In the genomic region with DNA sequence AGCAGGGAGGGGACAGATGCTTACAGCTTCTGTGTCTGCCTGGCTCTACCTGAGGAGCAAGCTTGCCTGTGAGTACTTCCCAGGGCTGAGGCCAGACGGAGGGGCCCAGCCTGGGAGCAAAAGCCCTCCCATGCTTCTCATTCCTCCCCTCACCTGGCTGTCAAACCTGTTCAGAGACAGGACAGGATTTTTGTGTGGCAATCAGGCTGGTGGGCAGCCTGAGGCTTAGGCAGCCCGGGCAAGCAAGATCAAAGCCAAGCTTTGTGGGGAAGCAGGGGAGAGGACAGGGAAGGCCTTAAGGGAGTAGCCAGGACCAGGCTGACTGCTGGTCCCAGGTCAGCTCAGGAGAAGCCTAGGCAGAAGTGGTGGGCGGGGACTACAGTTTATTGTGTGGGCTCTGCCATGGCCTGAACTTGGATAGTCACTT, we compare ENCODE assay signal across 8 mouse cellular contexts. TPM values are rescaled to one million over a fixed set of nuclear protein-coding genes. Genes with fewer than 3 reads are reported as not detected.
DNase-seq lines count a peak whose midpoint lies in the region; ATAC-seq and TF ChIP-seq lines count a peak whose summit lies in the region.

No protein-coding gene starts in this region.

- no peak for TF ChIP-seq CTCF in cerebellum, adult 2 months (IDR thresholded peaks at IDR 0.05; ENCODE audit: borderline replicate concordance, insufficient read depth, low read depth, low read length)

- TF ChIP-seq POLR2A in cerebellum, adult 2 months (IDR thresholded peaks at IDR 0.05; ENCODE audit: borderline replicate concordance, insufficient read depth, low read length): no peak

- H3K9me3 ChIP-seq in lung, embryonic 15.5 days: no peaks in the 10 kb centered on the region
- H3K9me3 ChIP-seq in limb, embryonic 12.5 days: no peaks in the 10 kb centered on the region
- no peaks in the 10 kb centered on the region for H3K9me3 ChIP-seq in stomach, embryonic 15.5 days

- H3K27ac ChIP-seq in cerebellum, adult 2 months (ENCODE audit: insufficient read depth, low read length): peak overlapping the region; percentile 70
- H3K27ac ChIP-seq in lung, embryonic 15.5 days: peak overlapping the region; percentile 85
- peak overlapping the region; percentile 79 for H3K27ac ChIP-seq in limb, embryonic 12.5 days
- peak overlapping the region; percentile 70 for H3K27ac ChIP-seq in stomach, embryonic 15.5 days

- H3K36me3 ChIP-seq in lung, embryonic 15.5 days: no peaks in the 10 kb centered on the region
- no peaks in the 10 kb centered on the region for H3K36me3 ChIP-seq in limb, embryonic 12.5 days
- no peaks in the 10 kb centered on the region for H3K36me3 ChIP-seq in stomach, embryonic 15.5 days

- no peak for DNase-seq in cerebellum, adult 2 months
- no peak for DNase-seq in lung, postnatal 14 days
- no peak for DNase-seq in adrenal gland, adult 18-20 months (ENCODE audit: low spot score in 2 of 2)
- DNase-seq in spleen, adult 18-20 months: no peak

- no peaks in the 10 kb centered on the region for H3K27me3 ChIP-seq in cerebellum, adult 2 months (ENCODE audit: control insufficient read depth, insufficient read depth, low read length)
- no peaks in the 10 kb centered on the region for H3K27me3 ChIP-seq in lung, embryonic 15.5 days
- H3K27me3 ChIP-seq in limb, embryonic 12.5 days: no peaks in the 10 kb centered on the region
- no peaks in the 10 kb centered on the region for H3K27me3 ChIP-seq in stomach, embryonic 15.5 days (replicated peaks)

- H3K4me3 ChIP-seq in cerebellum, adult 2 months (replicated peaks; ENCODE audit: insufficient read depth, low read depth, low read length): no peak overlapping the region
- H3K4me3 ChIP-seq in lung, embryonic 15.5 days: no peak overlapping the region
- H3K4me3 ChIP-seq in limb, embryonic 12.5 days (replicated peaks): no peak overlapping the region
- no peak overlapping the region for H3K4me3 ChIP-seq in stomach, embryonic 15.5 days (replicated peaks)

- H3K4me1 ChIP-seq in cerebellum, adult 2 months (ENCODE audit: control insufficient read depth, insufficient read depth, low read length): no peaks in the 10 kb centered on the region
- H3K4me1 ChIP-seq in lung, embryonic 15.5 days: peaks cover 56% of the 10 kb centered on the region
- peaks cover 36% of the 10 kb centered on the region for H3K4me1 ChIP-seq in limb, embryonic 12.5 days (replicated peaks)
- peaks cover 20% of the 10 kb centered on the region for H3K4me1 ChIP-seq in stomach, embryonic 15.5 days

- H3K4me2 ChIP-seq in lung, embryonic 15.5 days: no peak overlapping the region; the same call in 1 of the 2 replicates
- peak overlapping the region; percentile 15 for H3K4me2 ChIP-seq in limb, embryonic 12.5 days
- no peak overlapping the region for H3K4me2 ChIP-seq in stomach, embryonic 15.5 days

- H3K9ac ChIP-seq in lung, embryonic 15.5 days: no peak overlapping the region
- no peak overlapping the region for H3K9ac ChIP-seq in limb, embryonic 12.5 days (replicated peaks)
- H3K9ac ChIP-seq in stomach, embryonic 15.5 days: no peak overlapping the region

- 67% methylated on average over 3 of the region's 3 CpGs for WGBS in cerebellum, adult 2 months
- 51% methylated on average over 3 of the region's 3 CpGs for WGBS in lung, embryonic 15.5 days
- 38% methylated on average over 3 of the region's 3 CpGs for WGBS in limb, embryonic 12.5 days
- WGBS in stomach, embryonic 15.5 days: 47% methylated on average over 3 of the region's 3 CpGs

- ATAC-seq in cerebellum, adult (ENCODE audit: insufficient number of reproducible peaks, low FRiP score, low TSS enrichment): no peak
- ATAC-seq in lung, embryonic 15.5 days (ENCODE audit: borderline replicate concordance, extremely low read depth, low FRiP score, low TSS enrichment): peak; percentile 36
- peak; percentile 45; the same call in 1 of the 2 replicates for ATAC-seq in limb, embryonic 12.5 days (ENCODE audit: insufficient number of reproducible peaks, insufficient read depth, low FRiP score, low TSS enrichment, low read depth)
- 0 out of 2 replicates have a peak, but pooled peaks have one; percentile 16 for ATAC-seq in stomach, embryonic 15.5 days (ENCODE audit: insufficient read depth, low FRiP score, low read depth)

RNA-seq across cellular contexts. Expression of gene Wnt2b, which starts 32.7 kb away (rescaled TPM):
- 0.40 and 0.44 TPM in 2 replicates for polyA plus RNA-seq in cerebellum, adult 2 months (2012; rRNA removed)
- 2.0 and 2.4 TPM in 2 replicates for polyA plus RNA-seq in lung, embryonic 15.5 days (2015; fragmentation: Nextera tagmentation; extraction: Ambion mirVana)
- polyA plus RNA-seq in limb, embryonic 12.5 days (2016; fragmentation: Nextera tagmentation; extraction: Ambion mirVana): 0.69 and 0.70 TPM in 2 replicates
- 2.8 and 3.6 TPM in 2 replicates for polyA plus RNA-seq in stomach, embryonic 15.5 days (2015; fragmentation: Nextera tagmentation; extraction: Ambion mirVana)
- 10 to 100 TPM; 17.7 to 20.5 TPM for total RNA-seq in adrenal gland, adult 18-20 months (2021)

RNA-seq across cellular contexts. Expression of gene Cttnbp2nl, which starts 58.5 kb away (rescaled TPM):
- polyA plus RNA-seq in cerebellum, adult 2 months (2012; rRNA removed): 7.4 TPM in 2 replicates
- 32.9 and 34.5 TPM in 2 replicates for polyA plus RNA-seq in lung, embryonic 15.5 days (2015; fragmentation: Nextera tagmentation; extraction: Ambion mirVana)
- 43.6 and 46.2 TPM in 2 replicates for polyA plus RNA-seq in limb, embryonic 12.5 days (2016; fragmentation: Nextera tagmentation; extraction: Ambion mirVana)
- 22.9 and 23.0 TPM in 2 replicates for polyA plus RNA-seq in stomach, embryonic 15.5 days (2015; fragmentation: Nextera tagmentation; extraction: Ambion mirVana)
- total RNA-seq in adrenal gland, adult 18-20 months (2021): 10 to 100 TPM; 18.8 to 27.5 TPM
